Mouse (Mus musculus): Measurements from ENCODE around the gene Flad1. TPM values are rescaled to one million over a fixed set of nuclear protein-coding genes. Genes with fewer than 3 reads are reported as not detected.

The Flad1 gene
- polyA plus RNA-seq, 1 experiment from 2014 or later: 28.5 TPM

- Histone ChIP-seq H3K9me3 (ENCODE audit: control insufficient read depth, low read length) (no peaks in the 10 kb centered on the region), H3K27me3 (ENCODE audit: control insufficient read depth, insufficient read depth, low read length) (no peaks in the 10 kb centered on the region), H3K4me2 (ENCODE audit: low read depth, low read length, severe bottlenecking) (no peak overlapping the region), H3K4me1 (replicated peaks; ENCODE audit: control insufficient read depth, insufficient read depth, low read length) (peaks cover 19% of the 10 kb centered on the region), H3K4me3 (ENCODE audit: low read depth, low read length) (no peak overlapping the region), H3K36me3 (ENCODE audit: control insufficient read depth, insufficient read depth, low read length) (peaks cover 14% of the 10 kb centered on the region), H3K27ac (ENCODE audit: low read depth, low read length) (no peak overlapping the region), H3K9ac (ENCODE audit: low read length) (no peak overlapping the region)
- no peak for DNase-seq (ENCODE audit: low spot score)
- no peak for ATAC-seq (replicated peaks; ENCODE audit: low FRiP score)
- 97% methylated on average over 8 of the region's 8 CpGs for WGBS
These were observed 4.5 kb upstream of the Flad1 start for GRCm38 (mm10) chr3:89416158-89416557.

- 81% methylated on average over 10 of the region's 10 CpGs for WGBS
- Histone ChIP-seq H3K4me2 (ENCODE audit: low read depth, low read length, severe bottlenecking) (peak overlapping the region; percentile 60), H3K27me3 (ENCODE audit: control insufficient read depth, insufficient read depth, low read length) (no peaks in the 10 kb centered on the region), H3K9ac (ENCODE audit: low read length) (peak overlapping the region; percentile 49), H3K27ac (ENCODE audit: low read depth, low read length) (no peak overlapping the region), H3K9me3 (ENCODE audit: control insufficient read depth, low read length) (no peaks in the 10 kb centered on the region), H3K36me3 (ENCODE audit: control insufficient read depth, insufficient read depth, low read length) (peaks cover 11% of the 10 kb centered on the region), H3K4me1 (replicated peaks; ENCODE audit: control insufficient read depth, insufficient read depth, low read length) (peaks cover 5% of the 10 kb centered on the region; the same call in 1 of the 2 replicates), H3K4me3 (ENCODE audit: low read depth, low read length) (peak overlapping the region; percentile 39)
- ATAC-seq (replicated peaks; ENCODE audit: low FRiP score) (no peak), DNase-seq (ENCODE audit: low spot score) (no peak)
These were observed 806 bp downstream of the Flad1 start for GRCm38 (mm10) chr3:89410864-89411263.

- ATAC-seq (replicated peaks; ENCODE audit: low FRiP score): no peak
- Histone ChIP-seq H3K4me3 (ENCODE audit: low read depth, low read length) (no peak overlapping the region), H3K9me3 (ENCODE audit: control insufficient read depth, low read length) (no peaks in the 10 kb centered on the region), H3K27me3 (ENCODE audit: control insufficient read depth, insufficient read depth, low read length) (no peaks in the 10 kb centered on the region), H3K36me3 (ENCODE audit: control insufficient read depth, insufficient read depth, low read length) (peaks cover 3% of the 10 kb centered on the region), H3K4me1 (replicated peaks; ENCODE audit: control insufficient read depth, insufficient read depth, low read length) (peaks cover 5% of the 10 kb centered on the region; the same call in 1 of the 2 replicates), H3K27ac (ENCODE audit: low read depth, low read length) (no peak overlapping the region), H3K4me2 (ENCODE audit: low read depth, low read length, severe bottlenecking) (no peak overlapping the region), H3K9ac (ENCODE audit: low read length) (no peak overlapping the region)
- DNase-seq (ENCODE audit: low spot score): no peak
- 96% methylated on average over 3 of the region's 3 CpGs for WGBS
These were observed 2.0 kb downstream of the Flad1 start for GRCm38 (mm10) chr3:89409701-89410100.

- Histone ChIP-seq H3K4me1 (replicated peaks; ENCODE audit: control insufficient read depth, insufficient read depth, low read length) (peaks cover 5% of the 10 kb centered on the region; the same call in 1 of the 2 replicates), H3K27ac (ENCODE audit: low read depth, low read length) (no peak overlapping the region), H3K4me3 (ENCODE audit: low read depth, low read length) (no peak overlapping the region), H3K4me2 (ENCODE audit: low read depth, low read length, severe bottlenecking) (no peak overlapping the region), H3K36me3 (ENCODE audit: control insufficient read depth, insufficient read depth, low read length) (no peaks in the 10 kb centered on the region; the same call in 1 of the 2 replicates), H3K9ac (ENCODE audit: low read length) (no peak overlapping the region), H3K9me3 (ENCODE audit: control insufficient read depth, low read length) (no peaks in the 10 kb centered on the region), H3K27me3 (ENCODE audit: control insufficient read depth, insufficient read depth, low read length) (no peaks in the 10 kb centered on the region)
- WGBS: 65% methylated on average over 16 of the region's 16 CpGs
- ATAC-seq (replicated peaks; ENCODE audit: low FRiP score) (no peak), DNase-seq (ENCODE audit: low spot score) (no peak)
These were observed 3.2 kb downstream of the Flad1 start for GRCm38 (mm10) chr3:89408448-89408847.

GRCm38 (mm10) chr3:89406887-89407286, 4.8 kb downstream of the Flad1 start:
- Histone ChIP-seq H3K36me3 (ENCODE audit: control insufficient read depth, insufficient read depth, low read length) (no peaks in the 10 kb centered on the region; the same call in 1 of the 2 replicates), H3K9ac (ENCODE audit: low read length) (no peak overlapping the region), H3K4me3 (ENCODE audit: low read depth, low read length) (no peak overlapping the region), H3K27me3 (ENCODE audit: control insufficient read depth, insufficient read depth, low read length) (no peaks in the 10 kb centered on the region), H3K4me2 (ENCODE audit: low read depth, low read length, severe bottlenecking) (no peak overlapping the region), H3K4me1 (replicated peaks; ENCODE audit: control insufficient read depth, insufficient read depth, low read length) (peaks cover 5% of the 10 kb centered on the region; the same call in 1 of the 2 replicates), H3K9me3 (ENCODE audit: control insufficient read depth, low read length) (no peaks in the 10 kb centered on the region), H3K27ac (ENCODE audit: low read depth, low read length) (no peak overlapping the region)
- 90% methylated on average over 6 of the region's 6 CpGs for WGBS
- ATAC-seq (replicated peaks; ENCODE audit: low FRiP score): no peak
- DNase-seq (ENCODE audit: low spot score): no peak

- Histone ChIP-seq H3K27ac (ENCODE audit: low read depth, low read length) (no peak within 1 kb of the TSS), H3K27me3 (ENCODE audit: control insufficient read depth, insufficient read depth, low read length) (no peaks in the 10 kb centered on the region), H3K9ac (ENCODE audit: low read length) (no peak within 1 kb of the TSS), H3K4me3 (ENCODE audit: low read depth, low read length) (no peak within 1 kb of the TSS), H3K4me2 (ENCODE audit: low read depth, low read length, severe bottlenecking) (no peak within 1 kb of the TSS), H3K9me3 (ENCODE audit: control insufficient read depth, low read length) (no peaks in the 10 kb centered on the region), H3K36me3 (ENCODE audit: control insufficient read depth, insufficient read depth, low read length) (no peaks in the 10 kb centered on the region; the same call in 1 of the 2 replicates), H3K4me1 (replicated peaks; ENCODE audit: control insufficient read depth, insufficient read depth, low read length) (no peaks in the 10 kb centered on the region)
- 84% methylated on average over 5 of the region's 5 CpGs for WGBS
- no peak for DNase-seq (ENCODE audit: low spot score)
- no peak for ATAC-seq (replicated peaks; ENCODE audit: low FRiP score)
These were observed 9.0 kb downstream of the Flad1 start, which contains the start of gene Lenep for GRCm38 (mm10) chr3:89402693-89403092. TSS of gene Lenep (minus strand) at chr3:89402793.

- Histone ChIP-seq H3K9me3 (ENCODE audit: control insufficient read depth, low read length) (no peaks in the 10 kb centered on the region), H3K27ac (ENCODE audit: low read depth, low read length) (no peak overlapping the region), H3K4me2 (ENCODE audit: low read depth, low read length, severe bottlenecking) (no peak overlapping the region), H3K4me1 (replicated peaks; ENCODE audit: control insufficient read depth, insufficient read depth, low read length) (no peaks in the 10 kb centered on the region; the same call in 1 of the 2 replicates), H3K27me3 (ENCODE audit: control insufficient read depth, insufficient read depth, low read length) (no peaks in the 10 kb centered on the region), H3K4me3 (ENCODE audit: low read depth, low read length) (no peak overlapping the region), H3K9ac (ENCODE audit: low read length) (no peak overlapping the region), H3K36me3 (ENCODE audit: control insufficient read depth, insufficient read depth, low read length) (no peaks in the 10 kb centered on the region)
- no peak for DNase-seq (ENCODE audit: low spot score)
- whole genome bisulfite sequencing: 89% methylated on average over 7 of the region's 7 CpGs
- no peak for ATAC-seq (replicated peaks; ENCODE audit: low FRiP score)
These were observed 10.3 kb downstream of the Flad1 start for GRCm38 (mm10) chr3:89401329-89401728.

GRCm38 (mm10) chr3:89396654-89397005, 15.0 kb downstream of the Flad1 start:
- Histone ChIP-seq H3K4me3 (ENCODE audit: low read depth, low read length) (peak overlapping the region; percentile 48; the same call in 1 of the 2 replicates), H3K4me1 (replicated peaks; ENCODE audit: control insufficient read depth, insufficient read depth, low read length) (peaks cover 28% of the 10 kb centered on the region), H3K9me3 (ENCODE audit: control insufficient read depth, low read length) (no peaks in the 10 kb centered on the region), H3K9ac (ENCODE audit: low read length) (no peak overlapping the region; the same call in 1 of the 2 replicates), H3K27ac (ENCODE audit: low read depth, low read length) (no peak overlapping the region), H3K36me3 (ENCODE audit: control insufficient read depth, insufficient read depth, low read length) (no peaks in the 10 kb centered on the region), H3K27me3 (ENCODE audit: control insufficient read depth, insufficient read depth, low read length) (no peaks in the 10 kb centered on the region; the same call in 1 of the 2 replicates), H3K4me2 (ENCODE audit: low read depth, low read length, severe bottlenecking) (peak overlapping the region; percentile 99; the same call in 1 of the 2 replicates)
- ATAC-seq (replicated peaks; ENCODE audit: low FRiP score) (no peak), DNase-seq (ENCODE audit: low spot score) (no peak)
- whole genome bisulfite sequencing: 1% methylated on average over 4 of the region's 4 CpGs
